Mouse (Mus musculus) retina, adult 2 months (tissue): ENCODE data around the gene Sdr9c7.
"Not testable (repeated sequence)": the region's sequence is repeated elsewhere in the genome, so short reads cannot be mapped to it uniquely, and the experiment has no call there.

Experiments used
- DNase-seq: peaks from one replicate; pipeline ENCODE4 v3.0.0-alpha.2; 2012; ENCODE audit warnings: low read depth, low spot score

Gene Sdr9c7

GRCm38 (mm10) chr10:127898218-127898617 is at the start of gene Sdr9c7:
Sdr9c7 (plus strand) TSS chr10:127898518.
- DNase-seq, result no peak

- no peak for DNase-seq
Measured at GRCm38 (mm10) chr10:127849628-127850027, 48.7 kb upstream of the Sdr9c7 start, which contains the start of gene Rdh19. Rdh19 (plus strand) TSS chr10:127849928.

GRCm38 (mm10) chr10:127856376-127856775 is 41.9 kb upstream of the Sdr9c7 start:
- no peak for DNase-seq

- no peak for DNase-seq
Measured at GRCm38 (mm10) chr10:127864931-127865330, 33.4 kb upstream of the Sdr9c7 start.

- DNase-seq, result no peak
Measured at GRCm38 (mm10) chr10:127866232-127866631, 32.1 kb upstream of the Sdr9c7 start, which contains the start of gene Rdh16f2. Rdh16f2 (plus strand) TSS chr10:127866474.

DNA sequence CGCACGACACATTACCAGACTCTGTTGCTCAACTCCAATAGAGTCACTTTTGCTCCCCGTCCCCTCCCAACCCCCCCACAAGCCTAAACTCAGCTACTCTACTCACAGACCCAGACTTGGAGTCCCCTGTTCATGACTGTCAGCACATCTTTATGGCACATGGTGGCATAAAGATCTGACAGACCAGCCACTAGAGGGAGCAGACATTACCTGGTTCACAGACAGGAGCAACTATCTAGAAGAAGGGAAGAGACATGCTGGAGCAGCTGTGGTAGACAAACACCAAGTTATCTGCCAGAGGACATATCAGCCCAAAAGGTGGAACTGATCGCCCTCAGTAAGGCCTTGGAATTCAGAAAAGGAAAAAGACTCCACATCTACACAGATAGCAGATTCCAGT is 25.8 kb upstream of the Sdr9c7 start:
- no peak for DNase-seq

DNA sequence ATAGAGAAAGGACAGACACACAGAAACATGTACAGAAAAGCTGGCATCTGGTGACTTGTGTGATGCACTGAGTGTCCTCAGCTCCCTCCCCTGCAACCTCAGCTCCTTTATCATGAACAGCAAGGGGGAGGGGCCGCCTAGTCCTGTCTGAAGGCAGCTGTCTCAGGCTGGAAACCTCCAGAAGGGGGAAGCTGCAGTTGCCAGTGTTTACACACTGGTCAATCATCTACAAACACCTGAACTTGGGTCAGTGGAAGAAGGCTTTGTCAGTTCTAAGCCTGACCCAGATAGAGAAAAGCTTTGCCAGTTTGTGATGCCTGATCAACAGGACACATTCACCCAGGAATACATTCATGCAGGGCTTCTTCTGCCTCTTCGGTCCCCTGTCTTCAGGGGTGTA is 20.6 kb upstream of the Sdr9c7 start:
- DNase-seq, result no peak

- no peak for DNase-seq
Measured at GRCm38 (mm10) chr10:127878262-127879057, 19.9 kb upstream of the Sdr9c7 start.

- DNase-seq, result no peak
Measured at GRCm38 (mm10) chr10:127879155-127879688, 19.1 kb upstream of the Sdr9c7 start.

GRCm38 (mm10) chr10:127881041-127881440 is 17.3 kb upstream of the Sdr9c7 start:
- DNase-seq, result no peak

DNA sequence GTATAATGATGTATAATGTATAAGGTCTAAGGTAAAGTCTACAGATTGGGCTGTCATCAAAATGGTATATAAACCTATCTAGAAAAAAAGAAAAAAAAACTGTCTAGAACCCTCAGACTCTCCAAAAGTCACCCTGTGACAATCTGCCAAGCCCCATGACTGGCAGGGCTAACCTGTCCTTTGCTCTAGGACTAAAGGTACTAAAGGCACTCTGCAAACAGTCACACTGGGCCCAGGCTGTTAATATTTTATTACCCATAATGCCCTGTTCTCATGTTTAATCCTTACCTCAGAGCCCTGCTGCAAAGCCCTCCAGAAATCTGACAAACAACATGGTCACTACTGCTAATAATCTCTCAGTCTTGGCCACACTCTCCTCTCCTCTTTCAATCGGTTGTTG is 11.8 kb upstream of the Sdr9c7 start:
- no peak for DNase-seq

DNA sequence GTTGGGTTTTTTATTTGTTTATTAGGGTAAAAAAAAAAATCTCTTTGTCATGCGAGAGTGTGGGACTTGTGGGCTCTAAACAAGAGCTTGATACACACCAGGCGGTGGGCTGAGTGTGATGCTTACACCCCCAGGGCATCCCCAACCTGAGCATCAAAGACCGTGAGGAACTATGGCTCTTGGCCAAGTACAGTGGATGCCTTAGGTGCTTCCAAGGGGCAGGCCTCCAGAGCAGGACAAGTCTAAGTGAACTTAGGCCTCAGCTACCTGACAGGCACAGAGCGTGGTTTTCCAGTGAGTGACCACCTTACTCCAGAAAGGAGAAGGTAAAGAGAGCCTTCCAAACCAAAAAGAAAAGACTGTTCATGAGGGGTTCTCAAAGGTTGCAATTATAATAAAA is 11.3 kb upstream of the Sdr9c7 start:
- DNase-seq, result no peak

DNA sequence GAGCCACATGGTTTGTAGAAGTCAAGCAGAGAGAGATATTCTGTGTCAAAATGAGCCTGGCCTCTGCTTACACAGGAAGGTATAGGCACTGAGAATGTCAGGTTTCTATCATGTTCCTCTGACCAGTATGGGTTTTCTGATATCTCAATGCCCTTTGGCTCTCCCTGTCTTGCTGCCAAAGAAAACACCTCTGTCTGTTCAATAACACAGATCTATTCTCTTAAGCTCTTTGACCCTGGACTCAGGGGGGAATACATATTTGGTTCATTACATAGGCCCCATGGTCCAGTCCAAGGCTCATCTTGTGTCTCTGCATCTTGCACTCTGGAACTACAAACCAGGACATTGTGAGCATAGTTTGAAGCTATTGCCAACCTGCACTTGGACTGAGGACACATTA is 9.7 kb upstream of the Sdr9c7 start, which contains the start of gene Rdh7:
Gene Rdh7 (minus strand): TSS at position 213 of the 400 bp plus-strand sequence.
- DNase-seq, result no peak

GRCm38 (mm10) chr10:127891481-127891880 is 6.8 kb upstream of the Sdr9c7 start:
- DNase-seq, result no peak

DNA sequence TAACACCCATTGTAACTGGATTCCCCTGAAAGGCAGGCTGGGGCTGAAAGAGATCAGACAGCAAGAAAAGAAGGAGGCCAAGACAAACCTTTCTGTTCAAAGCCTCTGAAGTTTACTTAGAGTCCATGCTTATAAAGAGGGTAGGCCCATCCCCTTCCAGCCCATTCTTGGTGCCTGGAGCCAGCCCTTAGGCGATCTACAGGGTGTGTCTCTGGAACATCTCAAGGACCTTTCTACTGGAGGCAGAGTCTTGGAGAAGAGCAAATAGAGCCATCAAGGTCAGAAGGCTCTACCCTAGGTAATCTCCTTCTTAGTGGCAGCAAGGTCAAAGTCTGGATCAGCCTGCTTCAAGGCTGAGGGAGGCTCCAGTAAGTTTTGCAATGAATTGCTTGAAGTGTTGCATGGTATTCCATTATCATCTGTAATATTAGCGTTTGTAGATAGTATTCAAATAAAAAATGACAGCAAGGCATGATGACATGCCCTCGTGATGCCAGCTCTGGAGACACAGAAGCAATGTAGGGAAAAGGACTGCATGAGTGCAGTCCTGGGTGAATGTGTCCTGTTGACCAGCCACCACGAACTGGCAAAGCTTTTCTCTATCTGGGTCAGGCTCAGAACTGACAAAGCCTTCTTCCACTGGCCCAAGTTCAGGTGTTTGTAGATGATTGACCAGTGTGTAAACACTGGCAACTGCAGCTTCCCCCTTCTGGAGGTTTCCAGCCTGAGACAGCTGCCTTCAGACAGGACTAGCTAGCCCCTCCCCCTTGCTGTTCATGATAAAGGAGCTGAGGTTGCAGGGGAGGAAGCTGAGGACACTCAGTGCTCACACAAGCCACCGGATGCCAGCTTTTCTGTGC is 4.9 kb upstream of the Sdr9c7 start:
- DNase-seq, result not testable (repeated sequence)

GRCm38 (mm10) chr10:127896705-127897104 is 1.6 kb upstream of the Sdr9c7 start:
- no peak for DNase-seq

DNA sequence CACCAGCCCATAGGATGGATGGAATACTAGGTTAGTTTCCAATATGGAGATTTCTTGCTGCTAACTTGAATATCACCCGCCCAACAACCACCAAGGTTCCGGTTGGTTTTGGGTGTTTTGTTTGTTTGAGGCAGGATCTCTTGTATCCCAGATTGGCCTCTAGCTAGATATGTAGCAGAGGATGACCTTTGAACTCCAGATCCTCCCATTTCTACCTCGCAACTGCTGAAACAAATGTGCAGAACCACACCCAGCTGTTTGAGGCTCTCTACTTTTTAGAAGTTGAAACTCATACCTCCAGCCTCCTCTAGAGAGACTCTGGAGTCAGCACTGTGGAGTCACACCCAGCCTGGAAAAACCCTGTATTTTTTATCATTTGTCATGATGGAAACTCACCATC is 812 bp upstream of the Sdr9c7 start:
- no peak for DNase-seq

DNA sequence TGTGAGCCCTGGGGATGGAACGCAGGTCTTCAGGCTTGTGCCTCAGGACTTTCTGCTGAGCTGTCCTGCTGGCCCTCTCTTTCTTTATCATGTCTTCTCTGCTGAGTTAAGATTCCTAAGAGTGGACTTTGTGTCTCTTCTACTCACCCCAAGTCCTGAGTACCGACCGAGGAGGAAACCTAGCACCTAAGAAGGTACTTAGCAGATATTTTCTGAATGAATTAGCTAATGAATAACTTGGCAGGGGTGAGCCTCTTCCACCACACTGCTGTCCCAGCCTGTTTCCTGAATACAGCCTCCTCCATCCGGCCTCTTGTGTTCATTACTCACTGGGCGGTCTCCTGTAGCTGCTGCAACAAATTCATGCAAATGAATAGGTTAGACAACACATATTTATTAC is 1.5 kb downstream of the Sdr9c7 start:
- DNase-seq, result no peak

- DNase-seq, result no peak
Measured at GRCm38 (mm10) chr10:127901751-127902150, 3.4 kb downstream of the Sdr9c7 start.

DNA sequence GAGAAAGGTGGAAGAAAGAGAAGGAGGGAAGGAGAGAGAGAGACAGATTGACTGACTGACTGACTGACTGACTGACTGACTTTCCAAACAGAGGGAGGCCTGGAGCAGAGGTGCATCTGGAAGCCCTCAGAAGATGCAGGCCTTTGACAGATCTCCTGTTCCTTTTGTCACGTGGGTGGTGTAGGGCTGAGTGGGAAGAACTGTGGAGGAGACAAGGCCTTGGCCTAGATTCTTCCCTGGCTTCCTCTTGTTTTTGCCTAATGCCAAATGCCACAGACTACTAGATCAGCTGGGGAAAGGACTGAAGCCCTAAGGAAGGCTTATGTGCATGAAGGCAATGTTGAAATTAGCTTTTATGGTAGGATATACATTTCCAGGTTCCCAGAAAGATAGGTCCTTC is 4.8 kb downstream of the Sdr9c7 start:
- DNase-seq, result no peak

GRCm38 (mm10) chr10:127904718-127905446 is 6.6 kb downstream of the Sdr9c7 start:
- no peak for DNase-seq

DNA sequence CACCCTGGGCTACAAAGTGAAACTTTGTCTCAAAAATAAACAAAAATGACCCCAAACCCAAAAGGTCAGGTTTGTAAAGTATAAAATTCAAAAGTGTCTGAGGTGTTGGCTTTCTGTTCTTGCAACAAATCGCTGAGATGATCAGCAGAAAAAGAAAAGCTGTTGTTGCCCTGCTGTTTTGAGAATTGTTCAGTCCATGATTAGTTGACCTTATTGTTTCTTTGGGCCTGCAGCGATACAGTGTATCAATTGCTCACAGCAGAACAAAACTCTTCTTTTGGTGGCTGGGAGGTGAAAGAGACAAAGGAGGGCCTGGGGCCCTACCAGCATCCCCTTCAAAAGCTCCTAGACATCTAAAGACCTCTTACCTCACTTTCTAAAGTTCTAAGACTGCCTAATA is 7.8 kb downstream of the Sdr9c7 start:
- no peak for DNase-seq
